Mouse (Mus musculus) spleen, adult 2 months (tissue): ENCODE results near the gene Tbc1d17. TPM values are rescaled to one million over a fixed set of nuclear protein-coding genes. Genes with fewer than 3 reads are reported as not detected.
A peak's percentile ranks its signal among the peaks of the same experiment; 100 is the strongest.

Source experiments
- DNase-seq, 2 experiments: peaks; one replicate each; pipeline versions ENCODE4 v3.0.0 to v3.0.0-alpha.2; 2012 to 2021; ENCODE audit warnings: low spot score in 2 of 2, low read depth in 1 of 2
- H3K27ac ChIP-seq: fragments of 200-500 bp; 2 replicates; pipeline ENCODE4 v1.5.1; 2012; ENCODE audit warnings: low read length, inconsistent platforms; ENCODE audit not compliant: insufficient read depth
- H3K27me3 ChIP-seq: fragments of 200-500 bp; 2 replicates; pipeline ENCODE4 v1.6.1; 2012; ENCODE audit warnings: mild to moderate bottlenecking, moderate library complexity, low read length, inconsistent platforms; ENCODE audit not compliant: control insufficient read depth, insufficient read depth
- H3K36me3 ChIP-seq: fragments of 200-500 bp; 2 replicates; pipeline ENCODE4 v1.6.1; 2012; ENCODE audit warnings: mild to moderate bottlenecking, low read length, inconsistent platforms; ENCODE audit not compliant: control insufficient read depth, insufficient read depth
- H3K4me1 ChIP-seq: fragments of 200-500 bp; 2 replicates; pipeline ENCODE4 v1.6.1; 2011; ENCODE audit warnings: inconsistent platforms; ENCODE audit not compliant: control insufficient read depth, insufficient read depth, insufficient read length
- H3K4me3 ChIP-seq: fragments of 200-500 bp; 2 replicates; pipeline ENCODE4 v1.5.1; 2011; ENCODE audit warnings: mild to moderate bottlenecking, inconsistent platforms; ENCODE audit not compliant: insufficient read depth, insufficient read length; ENCODE audit errors: extremely low read depth
- CTCF ChIP-seq: fragments of 200-500 bp; IDR thresholded peaks from 2 replicates; pipeline ENCODE4 v1.5.1; 2011; ENCODE audit warnings: mild to moderate bottlenecking, inconsistent platforms; ENCODE audit not compliant: insufficient read depth, insufficient read length, insufficient replicate concordance; ENCODE audit errors: extremely low read depth
- POLR2A ChIP-seq: fragments of 200-500 bp; IDR thresholded peaks from 2 replicates; pipeline ENCODE4 v1.6.1; 2011; ENCODE audit warnings: low read depth, low read length, inconsistent platforms
- WGBS: fragments of 180-500 bp; shearing (Covaris S2); methylation state at CpG from one replicate; pipeline ENCODE4 v1.1.7; 2018; 5-methylcytosine and 5-hydroxymethylcytosine counted together
- polyA plus RNA-seq: library from polyadenylated mRNA; depleted of rRNA; stranded (reverse); fragments of >200 nt; gene quantifications from 2 replicates; pipeline ENCODE4 v1.2.3, GENCODE M21; 2012

The Tbc1d17 gene
- polyA plus RNA-seq, 1 experiment, result 68.4 TPM

DNA sequence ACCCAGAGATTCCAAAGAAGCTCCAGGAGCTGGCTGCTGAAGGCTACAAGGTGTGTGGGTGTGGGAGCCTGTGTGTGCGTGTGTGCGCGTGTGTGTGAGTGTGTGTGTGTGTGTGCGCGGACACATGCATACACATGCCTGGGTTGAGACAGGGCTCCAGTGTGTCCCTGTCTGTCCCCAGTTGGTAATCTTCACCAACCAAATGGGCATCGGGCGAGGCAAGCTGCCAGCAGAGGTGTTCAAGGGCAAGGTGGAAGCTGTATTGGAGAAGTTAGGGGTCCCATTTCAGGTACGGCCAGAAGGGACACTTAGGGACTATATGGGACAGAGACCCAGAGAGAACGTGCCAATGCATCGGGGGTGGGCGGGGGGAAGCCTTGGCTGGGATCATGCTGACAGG is 11.0 kb upstream of the Tbc1d17 start:
- no peak for TF ChIP-seq CTCF
- peaks cover 9% of the 10 kb centered on the region; the same call in 1 of the 2 replicates for H3K4me1 ChIP-seq
- DNase-seq, result no peak
- 93% methylated on average over 11 of the region's 11 CpGs for WGBS
- H3K36me3 ChIP-seq, result peaks cover 23% of the 10 kb centered on the region
- no peak overlapping the region for H3K27ac ChIP-seq
- H3K27me3 ChIP-seq, result no peaks in the 10 kb centered on the region
- no peak overlapping the region for H3K4me3 ChIP-seq

DNA sequence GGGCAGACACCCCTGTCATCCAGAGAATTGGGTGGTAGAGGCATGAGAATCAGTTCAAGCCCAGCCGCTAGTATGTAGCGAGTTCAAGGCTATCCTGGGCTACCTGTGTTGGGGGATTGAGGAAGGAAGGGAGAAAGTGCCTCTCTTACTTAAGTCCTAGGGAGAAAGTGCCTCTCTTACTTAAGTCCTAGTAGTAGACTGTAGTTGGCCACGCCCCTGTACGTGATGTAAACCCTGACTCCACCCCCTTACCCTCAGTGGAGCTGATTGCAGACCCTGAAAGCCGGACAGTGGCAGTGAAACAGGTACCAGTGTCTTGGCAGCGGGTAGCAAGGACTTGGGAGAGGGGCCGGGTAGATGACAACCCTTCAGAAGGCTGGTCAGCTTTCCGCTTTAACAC is 9.0 kb upstream of the Tbc1d17 start:
- Histone ChIP-seq H3K4me1 (peaks cover 16% of the 10 kb centered on the region; the same call in 1 of the 2 replicates), H3K27ac (no peak overlapping the region), H3K27me3 (no peaks in the 10 kb centered on the region), H3K36me3 (peaks cover 8% of the 10 kb centered on the region; the same call in 1 of the 2 replicates), H3K4me3 (peak overlapping the region; percentile 15; the same call in 1 of the 2 replicates)
- no peak for TF ChIP-seq CTCF
- TF ChIP-seq POLR2A, result no peak
- WGBS, result 38% methylated on average over 8 of the region's 8 CpGs
- DNase-seq, result no peak

DNA sequence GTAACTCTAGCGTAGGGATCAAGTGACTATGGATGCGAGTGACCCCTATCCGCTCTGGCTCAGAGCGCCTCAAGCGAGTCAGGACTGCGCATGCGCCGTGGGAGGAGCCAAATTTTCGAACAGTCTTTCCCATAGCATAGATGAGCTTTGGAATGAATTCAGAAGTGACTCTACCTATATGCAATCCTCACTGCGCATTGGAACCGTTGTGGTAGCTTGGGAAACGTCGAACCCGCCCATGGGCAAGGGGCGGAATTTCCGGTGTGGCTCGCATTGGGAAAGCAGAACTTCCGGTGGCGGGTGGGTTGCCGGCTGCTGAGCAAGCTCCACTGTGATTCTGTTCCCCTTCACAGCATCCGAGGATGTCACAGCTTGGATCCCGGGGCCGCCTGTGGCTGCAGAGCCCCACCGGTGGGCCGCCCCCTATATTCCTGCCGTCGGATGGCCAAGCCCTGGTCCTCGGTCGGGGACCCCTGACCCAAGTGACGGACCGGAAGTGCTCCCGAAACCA is 8.2 kb upstream of the Tbc1d17 start, which contains the start of gene Pnkp:
Gene Pnkp, plus strand, starts transcription at position 98 of the 511 bp plus-strand sequence.
- Histone ChIP-seq H3K4me1 (peaks cover 16% of the 10 kb centered on the region; the same call in 1 of the 2 replicates), H3K27me3 (no peaks in the 10 kb centered on the region), H3K36me3 (peaks cover 5% of the 10 kb centered on the region; the same call in 1 of the 2 replicates), H3K27ac (peak within 1 kb of the TSS; percentile 78), H3K4me3 (peak within 1 kb of the TSS; percentile 88)
- WGBS, result under 1% methylated on average over 32 of the region's 32 CpGs
- peak; percentile 60 to 73 for DNase-seq
- TF ChIP-seq POLR2A, result no peak; the same call in 1 of the 2 replicates
- TF ChIP-seq CTCF, result no peak

DNA sequence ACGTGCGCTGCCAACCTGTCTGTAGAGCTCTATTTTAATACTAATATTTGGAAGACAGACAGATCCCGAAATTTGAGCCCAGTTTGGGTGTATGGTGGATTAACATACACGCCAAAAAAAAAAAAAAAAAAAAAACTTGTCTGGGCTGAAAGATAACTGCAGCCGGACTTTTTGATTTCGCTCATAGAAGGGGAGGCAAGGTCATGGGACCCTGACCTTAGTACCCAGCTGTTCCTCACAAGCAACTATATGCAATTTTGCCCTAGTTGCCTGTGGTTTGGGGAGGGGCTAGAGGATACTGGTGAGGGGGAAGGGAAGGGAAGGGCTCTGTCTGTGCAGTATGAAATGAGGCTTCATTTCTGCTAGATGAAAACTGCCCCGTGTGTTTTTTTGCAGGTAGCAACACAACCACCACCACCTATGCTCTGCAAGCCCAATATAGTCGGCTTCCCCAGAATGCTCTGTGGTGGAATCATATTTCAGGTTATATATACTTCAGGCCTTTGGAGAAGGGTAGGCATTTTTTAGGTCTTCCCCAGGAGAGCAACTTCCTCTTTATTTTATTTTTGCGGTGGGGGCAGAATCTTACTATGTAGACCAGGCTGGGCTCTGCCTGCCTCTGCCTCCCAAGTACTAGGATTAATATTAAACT is 7.5 kb upstream of the Tbc1d17 start:
- 35% methylated on average over 9 of the region's 9 CpGs for WGBS
- DNase-seq, result no peak
- H3K4me3 ChIP-seq, result no peak overlapping the region
- peak overlapping the region; percentile 78 for H3K27ac ChIP-seq
- peaks cover 16% of the 10 kb centered on the region; the same call in 1 of the 2 replicates for H3K4me1 ChIP-seq
- H3K27me3 ChIP-seq, result no peaks in the 10 kb centered on the region
- TF ChIP-seq CTCF, result no peak
- TF ChIP-seq POLR2A, result no peak
- peaks cover under 1% of the 10 kb centered on the region; the same call in 1 of the 2 replicates for H3K36me3 ChIP-seq

DNA sequence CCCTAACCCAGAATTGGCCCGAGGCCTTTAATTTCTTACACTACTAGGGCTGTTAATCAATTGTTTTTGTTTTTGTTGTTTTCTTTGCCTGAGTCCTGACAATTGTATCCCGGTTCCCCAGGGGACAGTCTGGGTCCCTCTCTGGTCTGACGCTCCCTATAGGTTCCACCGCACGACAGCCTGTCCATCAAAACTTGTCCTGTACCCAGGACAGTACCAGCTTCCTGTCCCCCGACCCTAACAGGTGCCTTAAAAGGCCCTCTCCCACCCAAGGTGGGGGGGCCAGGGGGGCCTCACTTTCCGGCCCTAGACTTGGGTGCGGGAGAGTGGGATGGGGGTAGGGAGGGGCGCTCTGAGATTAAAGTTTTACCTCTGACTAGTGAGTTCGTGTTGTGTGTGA is 6.2 kb upstream of the Tbc1d17 start:
- no peaks in the 10 kb centered on the region for H3K36me3 ChIP-seq
- H3K4me3 ChIP-seq, result peak overlapping the region; percentile 92
- H3K27me3 ChIP-seq, result no peaks in the 10 kb centered on the region
- TF ChIP-seq POLR2A (no peak), CTCF (no peak)
- 35% methylated on average over 10 of the region's 10 CpGs for WGBS
- peaks cover 23% of the 10 kb centered on the region; the same call in 1 of the 2 replicates for H3K4me1 ChIP-seq
- H3K27ac ChIP-seq, result peak overlapping the region; percentile 96
- DNase-seq, result no peak

DNA sequence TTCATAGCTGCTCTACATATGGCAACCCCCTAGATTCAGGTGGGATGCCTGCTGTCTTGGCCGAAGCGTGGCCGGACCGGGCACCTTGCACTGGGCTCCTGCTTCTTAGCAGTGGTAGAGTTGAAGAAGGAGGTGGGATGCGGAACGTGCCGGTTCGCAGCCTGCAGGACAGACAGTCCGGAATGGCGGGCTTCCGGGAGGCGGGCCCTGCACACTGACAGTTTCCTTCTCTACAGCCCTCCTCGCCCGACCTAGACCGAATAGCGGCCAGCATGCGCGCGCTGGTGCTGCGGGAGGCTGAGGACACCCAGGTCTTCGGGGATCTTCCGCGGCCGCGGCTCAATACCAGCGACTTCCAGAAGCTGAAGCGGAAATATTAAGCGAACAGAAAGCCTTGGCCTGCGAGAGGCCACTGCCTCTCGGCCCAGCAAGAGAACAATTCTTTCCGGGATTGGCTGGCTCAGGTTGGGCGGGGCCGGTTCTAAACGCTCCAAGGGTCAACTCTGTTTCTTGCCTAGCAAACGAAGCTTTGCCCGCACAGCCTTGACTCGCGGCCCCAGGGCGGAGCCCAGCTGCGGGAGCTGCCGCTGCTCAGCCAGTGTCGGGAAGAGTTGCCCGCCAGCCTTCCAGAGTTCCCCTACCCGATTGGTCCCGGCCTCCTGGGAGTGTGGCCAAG is 5.6 kb upstream of the Tbc1d17 start:
- H3K4me1 ChIP-seq, result peaks cover 23% of the 10 kb centered on the region; the same call in 1 of the 2 replicates

More for the DNA sequence above, 5.6 kb upstream of the Tbc1d17 start:
- Histone ChIP-seq H3K4me3 (peak overlapping the region; percentile 92), H3K27ac (peak overlapping the region; percentile 96), H3K27me3 (no peaks in the 10 kb centered on the region), H3K36me3 (no peaks in the 10 kb centered on the region)
- WGBS, result under 1% methylated on average over 45 of the region's 45 CpGs
- TF ChIP-seq POLR2A (peak; percentile 38), CTCF (no peak)
- DNase-seq, result peak in 1 of 2 experiments; percentile 81
